Mouse (Mus musculus): Measurements from ENCODE around the gene H2-M10.1.
"Not testable (repeated sequence)": the region's sequence is repeated elsewhere in the genome, so short reads cannot be mapped to it uniquely, and the experiment has no call there.

Gene H2-M10.1

GRCm38 (mm10) chr17:36326055-36326454 lies at the start of gene H2-M10.1:
Gene H2-M10.1 (minus strand): TSS chr17:36326155.
- no peak for DNase-seq

GRCm38 (mm10) chr17:36368317-36368716 lies 42.4 kb upstream of the H2-M10.1 start, which contains the start of gene H2-M10.3:
Gene H2-M10.3 (minus strand): TSS chr17:36368417.
- not testable (repeated sequence) for DNase-seq

GRCm38 (mm10) chr17:36362404-36362803 lies 36.4 kb upstream of the H2-M10.1 start:
- not testable (repeated sequence) for DNase-seq

GRCm38 (mm10) chr17:36357512-36357911 lies 31.6 kb upstream of the H2-M10.1 start:
- DNase-seq = peak in 1 of 2 experiments; percentile 14

GRCm38 (mm10) chr17:36355763-36356162 lies 29.8 kb upstream of the H2-M10.1 start:
- no peak for DNase-seq

GRCm38 (mm10) chr17:36355343-36355742 lies 29.4 kb upstream of the H2-M10.1 start:
- DNase-seq = peak; percentile 51 to 71

GRCm38 (mm10) chr17:36315689-36316253 lies 10.2 kb downstream of the H2-M10.1 start:
- no peak for DNase-seq

GRCm38 (mm10) chr17:36315041-36315688 lies 10.8 kb downstream of the H2-M10.1 start:
- DNase-seq = peak; percentile 47 to 68

GRCm38 (mm10) chr17:36314511-36314910 lies 11.4 kb downstream of the H2-M10.1 start:
- no peak for DNase-seq

GRCm38 (mm10) chr17:36309293-36309692 lies 16.7 kb downstream of the H2-M10.1 start:
- DNase-seq = no peak

GRCm38 (mm10) chr17:36308855-36309254 lies 17.1 kb downstream of the H2-M10.1 start:
- peak; percentile 51 to 64 for DNase-seq

GRCm38 (mm10) chr17:36286390-36286789 lies 39.6 kb downstream of the H2-M10.1 start, which contains the start of gene H2-M10.2:
Gene H2-M10.2 (minus strand): TSS chr17:36286490.
- DNase-seq = no peak

- no peak for DNase-seq
These were observed 44.3 kb downstream of the H2-M10.1 start for GRCm38 (mm10) chr17:36281521-36282245.

GRCm38 (mm10) chr17:36274776-36275175 lies 51.2 kb downstream of the H2-M10.1 start:
- no peak for DNase-seq

- peak in 1 of 2 experiments; percentile 19 for DNase-seq
These were observed 52.2 kb downstream of the H2-M10.1 start for GRCm38 (mm10) chr17:36273796-36274195.
